Mouse (Mus musculus) embryonic fibroblast, embryonic 13.5 days (primary cell): ENCODE measurements at regions not wholly inside any gene's neighbourhood (a gene's known extent, or its start where the extent isn't known, plus 50 kb on each side); places are given as distances from the start of the nearest gene placed in this dataset.

Experiments
- CTCF ChIP-seq: IDR thresholded peaks from 2 replicates; pipeline ENCODE4 v1.5.1; 2011; ENCODE audit warnings: mild to moderate bottlenecking, control low read depth, low read length, moderate library complexity, borderline replicate concordance; ENCODE audit not compliant: insufficient read depth
- POLR2A ChIP-seq: IDR thresholded peaks from 2 replicates; pipeline ENCODE4 v1.6.1; 2011; ENCODE audit warnings: low read depth, mild to moderate bottlenecking, control low read depth, low read length, moderate library complexity

GRCm38 (mm10) chr3:149918201-149918600 lies 927.8 kb upstream of the Adgrl2 start:
- TF ChIP-seq POLR2A (no peak), CTCF (no peak)
